Mouse (Mus musculus) lung, postnatal 0 days (tissue): ENCODE measurements around the gene Zfp787.

Experiments used
- CTCF ChIP-seq: IDR thresholded peaks from 2 replicates; pipeline ENCODE4 v1.5.1; 2016; ENCODE audit warnings: antibody characterized with exemption, mild to moderate bottlenecking
- EP300 ChIP-seq: IDR thresholded peaks from 2 replicates; pipeline ENCODE4 v1.6.1; 2016; ENCODE audit warnings: antibody characterized with exemption, mild to moderate bottlenecking, control low read depth

DNA sequence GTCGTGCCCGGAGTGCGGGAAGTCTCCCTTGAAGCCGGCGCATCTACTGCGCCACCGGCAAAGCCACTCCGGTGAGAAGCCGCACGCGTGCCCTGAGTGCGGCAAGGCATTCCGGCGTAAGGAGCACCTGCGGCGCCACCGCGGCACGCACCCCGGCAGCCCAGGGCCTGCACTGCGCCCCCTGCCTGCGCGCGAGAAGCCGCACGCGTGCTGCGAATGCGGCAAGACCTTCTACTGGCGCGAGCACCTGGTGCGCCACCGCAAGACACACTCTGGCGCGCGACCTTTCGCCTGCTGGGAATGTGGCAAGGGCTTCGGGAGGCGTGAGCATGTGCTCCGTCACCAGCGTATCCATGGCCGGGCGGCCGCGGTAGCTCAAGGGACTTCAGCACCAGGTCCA is 33.7 kb upstream of the Zfp787 start:
- TF ChIP-seq CTCF = peak; percentile 47
- no peak for TF ChIP-seq EP300
